Mouse (Mus musculus) liver, embryonic 14.5 days (tissue): Measurements from ENCODE around the gene Plscr5.

Experiments used
- CTCF ChIP-seq: IDR thresholded peaks from 2 replicates; pipeline ENCODE4 v1.5.1; 2016; ENCODE audit warnings: antibody characterized with exemption, low read depth, control low read depth
- EP300 ChIP-seq: IDR thresholded peaks from 2 replicates; pipeline ENCODE4 v1.6.1; 2016; ENCODE audit warnings: antibody characterized with exemption, low read depth

- TF ChIP-seq CTCF (no peak), EP300 (no peak)
Measured at GRCm38 (mm10) chr9:92178861-92179469, 13.8 kb upstream of the Plscr5 start.
